Mouse (Mus musculus): ENCODE measurements at regions not wholly inside any gene's neighbourhood (a gene's known extent, or its start where the extent isn't known, plus 50 kb on each side); places are given as distances from the start of the nearest gene placed in this dataset.
A peak's percentile ranks its signal among the peaks of the same experiment; 100 is the strongest.

DNA sequence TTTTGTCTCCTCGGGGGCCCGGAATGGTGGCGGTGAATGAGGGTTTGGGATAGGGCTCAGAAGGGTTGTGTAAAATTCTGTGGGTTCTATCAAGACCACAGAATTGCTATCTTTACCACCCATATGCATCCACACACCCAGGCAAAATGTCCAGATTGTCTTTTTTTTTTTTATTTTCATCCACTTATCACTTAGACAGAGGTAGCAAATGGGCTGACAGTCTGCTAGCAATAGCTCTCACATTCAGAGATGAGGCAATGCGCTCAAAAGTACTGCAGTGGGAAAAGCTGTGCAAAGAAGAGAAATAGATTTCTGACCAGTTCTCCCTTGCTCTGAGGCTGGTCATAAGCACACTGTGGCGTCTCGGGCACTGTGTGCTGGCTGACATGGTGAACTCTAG is 154.5 kb downstream of the Dad1 start:
- no peak for DNase-seq (ENCODE audit: low spot score)

DNA sequence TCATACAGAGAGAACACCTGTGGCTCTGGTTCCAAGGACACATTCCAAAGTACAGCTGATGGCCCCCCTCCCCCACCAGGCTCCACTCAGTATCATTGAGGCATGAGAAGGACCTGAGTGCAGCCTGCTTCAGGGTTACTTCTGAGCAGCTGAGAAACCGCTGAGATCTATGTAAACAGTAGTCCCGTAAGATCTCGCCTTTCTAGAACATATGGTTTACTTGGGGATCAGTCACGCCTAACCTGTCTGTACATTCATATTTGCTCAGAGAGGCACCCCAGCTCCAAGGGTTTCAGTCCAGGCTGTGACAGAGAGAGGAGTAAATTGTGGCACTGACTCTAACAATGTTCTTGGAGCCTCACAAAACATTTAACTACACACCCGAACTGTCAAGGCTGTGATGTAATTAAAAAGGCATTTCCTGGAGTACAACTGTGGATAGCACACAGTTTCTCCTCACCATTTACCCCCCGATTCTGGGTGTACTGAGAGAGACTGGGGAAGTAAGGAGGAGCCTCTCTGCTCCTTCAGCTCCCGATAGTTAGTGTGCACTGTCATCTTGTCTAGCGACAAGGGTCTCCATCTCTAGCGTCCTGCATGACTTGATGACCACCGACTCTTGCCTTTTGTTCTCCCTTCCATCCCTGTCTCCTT is 155.7 kb downstream of the Dad1 start:
- no peak for DNase-seq (ENCODE audit: low spot score)

DNA sequence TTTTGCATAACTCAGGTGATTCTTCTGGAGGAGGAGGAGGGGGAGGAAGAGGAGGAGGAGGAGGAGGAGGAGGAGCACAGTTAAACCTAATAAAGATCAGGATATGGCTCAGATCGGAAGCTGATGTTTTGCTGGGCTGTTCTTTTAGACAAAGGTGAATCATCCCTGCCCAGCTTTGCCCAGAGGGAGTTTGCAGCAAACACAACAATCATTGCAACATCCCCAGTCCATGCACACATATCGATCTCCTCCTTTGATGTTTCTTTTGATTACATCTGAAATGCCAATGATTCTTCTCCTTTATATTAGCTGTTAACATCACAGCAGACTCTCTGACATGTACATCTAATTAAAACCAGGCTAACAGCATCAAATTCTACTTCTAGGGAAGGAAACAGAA is 156.9 kb downstream of the Dad1 start:
- no peak for DNase-seq (ENCODE audit: low spot score)

GRCm38 (mm10) chr14:54092444-54092843 is 161.5 kb downstream of the Dad1 start:
- DNase-seq (ENCODE audit: low spot score), result no peak

GRCm38 (mm10) chr14:54086660-54087059 is 167.2 kb downstream of the Dad1 start:
- DNase-seq (ENCODE audit: low spot score), result no peak

- no peak for DNase-seq (ENCODE audit: low spot score)
Observed at GRCm38 (mm10) chr14:54074659-54075058, 179.2 kb downstream of the Dad1 start.

DNA sequence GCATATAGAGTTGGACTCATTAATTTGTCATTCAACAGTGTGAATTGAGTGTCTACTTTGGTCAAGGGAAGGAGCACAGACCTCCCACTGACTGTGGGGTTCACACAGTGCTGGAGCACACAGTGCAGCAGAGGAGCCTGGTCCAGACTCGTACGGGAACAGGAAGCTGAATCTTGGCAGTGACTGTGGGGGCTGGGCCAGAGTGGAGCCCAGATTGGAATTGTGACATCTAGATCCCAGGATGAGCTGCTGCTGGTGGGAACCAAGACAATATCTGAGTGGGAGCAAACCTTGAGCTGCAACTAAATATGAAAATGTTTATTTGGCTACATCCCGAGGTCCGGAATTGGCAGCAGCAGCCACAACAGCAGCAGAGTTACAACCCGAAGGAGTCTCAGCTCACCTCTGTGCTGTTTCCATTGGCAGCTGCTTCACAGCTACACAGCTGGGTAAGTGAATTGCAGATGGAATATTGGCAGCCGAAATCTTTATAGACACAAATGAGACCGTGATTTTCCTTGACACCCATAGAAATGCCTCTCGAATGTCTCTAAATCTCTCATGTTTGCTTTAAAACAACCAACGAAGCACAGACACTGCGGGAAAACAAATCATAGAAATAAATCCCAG is 181.5 kb downstream of the Dad1 start:
- DNase-seq (ENCODE audit: low spot score), result no peak

DNA sequence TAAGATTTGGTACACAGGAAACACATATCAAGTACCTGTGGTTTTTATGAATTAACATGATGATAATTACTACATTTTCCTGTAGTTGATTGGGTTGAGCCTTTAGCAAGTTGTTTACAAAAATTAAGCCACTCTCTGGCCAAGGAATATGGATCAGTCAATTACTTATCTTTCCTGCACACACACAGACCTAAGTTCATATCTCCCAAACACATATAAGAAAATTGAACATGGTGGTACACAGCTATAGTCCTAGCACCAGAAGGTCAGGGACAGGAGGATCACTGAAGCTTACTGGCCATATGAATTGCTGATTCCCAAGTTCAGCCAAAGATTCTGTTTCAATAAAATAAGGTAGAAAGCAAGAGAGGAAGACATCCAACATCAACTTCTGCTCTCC is 183.7 kb downstream of the Dad1 start:
- no peak for DNase-seq (ENCODE audit: low spot score)

DNA sequence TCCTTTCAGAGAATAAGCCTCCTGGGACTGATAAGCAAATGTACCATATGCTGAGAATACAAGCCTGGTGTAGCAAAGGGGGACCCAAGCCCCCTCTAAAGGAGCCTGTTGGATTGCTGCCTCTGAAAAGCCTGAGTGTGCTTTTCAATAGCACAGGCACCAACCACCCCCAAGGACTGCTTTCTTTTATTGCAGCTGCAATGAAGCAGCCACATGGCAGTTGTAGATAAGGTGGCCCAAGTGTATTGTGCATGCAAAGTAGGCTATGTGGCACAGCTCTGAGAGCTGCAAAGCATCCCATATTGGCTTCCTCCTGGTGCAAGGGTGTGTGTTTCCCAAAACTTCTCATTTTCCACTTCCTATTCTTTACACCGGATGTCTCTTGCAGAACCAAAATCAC is 185.2 kb downstream of the Dad1 start:
- no peak for DNase-seq (ENCODE audit: low spot score)

DNA sequence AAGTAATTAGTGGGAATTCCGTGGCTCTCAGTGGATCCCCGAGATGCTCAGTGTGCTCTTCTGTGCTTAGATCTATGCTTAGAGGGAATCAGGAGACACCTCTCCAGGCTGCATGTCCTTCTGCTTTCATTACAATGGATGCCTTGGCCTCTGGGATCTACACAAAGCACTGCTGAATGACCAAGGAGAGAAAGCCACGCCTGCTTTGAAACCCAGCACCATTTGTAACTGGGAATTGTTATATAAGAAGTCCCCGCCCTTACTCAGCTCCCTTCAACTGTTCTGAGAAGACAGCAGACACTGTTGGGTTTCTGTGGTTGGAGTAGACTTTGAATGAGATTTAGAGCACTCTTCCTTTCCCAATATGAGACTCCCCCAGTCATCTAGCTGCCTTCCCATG is 188.4 kb downstream of the Dad1 start:
- DNase-seq (ENCODE audit: low spot score), result no peak

GRCm38 (mm10) chr14:54064541-54065402 is 189.1 kb downstream of the Dad1 start:
- no peak for DNase-seq (ENCODE audit: low spot score)

DNA sequence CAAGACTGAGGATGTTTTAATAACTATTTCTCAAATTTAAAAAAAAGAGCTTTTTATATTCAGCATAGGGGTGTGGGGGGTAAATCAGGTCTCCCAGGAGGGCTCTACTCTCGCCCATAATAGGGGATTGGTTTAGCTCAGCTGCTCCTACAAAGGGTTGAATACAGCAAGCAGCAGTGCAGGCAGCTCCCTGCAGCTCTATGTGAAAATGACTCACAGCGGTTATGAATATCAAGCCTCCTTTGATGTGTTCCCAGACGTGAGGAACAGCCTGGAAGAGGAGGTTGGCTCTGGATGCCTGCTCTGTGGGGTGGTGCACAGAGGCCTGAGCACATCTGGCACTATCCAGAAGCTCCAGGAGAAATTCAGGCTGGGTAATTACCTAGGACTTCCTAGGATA is 192.3 kb downstream of the Dad1 start:
- no peak for DNase-seq (ENCODE audit: low spot score)

GRCm38 (mm10) chr14:54059776-54060175 is 194.1 kb downstream of the Dad1 start:
- peak; percentile 80 for DNase-seq (ENCODE audit: low spot score)

DNA sequence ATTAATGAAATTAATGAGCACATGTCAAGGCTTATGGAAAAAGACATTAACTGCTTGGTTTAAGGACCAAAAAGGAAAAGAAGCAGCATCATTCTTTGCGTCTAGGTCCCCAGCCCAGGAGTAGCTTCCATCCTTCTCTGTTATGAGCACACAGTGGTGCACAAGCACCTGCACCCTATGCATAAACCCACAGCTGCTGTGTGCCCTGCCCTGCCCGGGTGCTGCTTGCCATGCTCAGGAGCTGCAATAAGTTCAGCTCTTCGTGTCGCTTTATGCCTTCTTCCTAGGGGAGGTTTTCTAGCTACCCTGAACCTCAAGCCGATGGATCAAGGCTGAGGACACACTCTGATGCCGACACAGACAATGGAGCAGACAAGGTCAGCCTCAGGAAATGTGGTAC is 194.8 kb downstream of the Dad1 start:
- peak; percentile 63 for DNase-seq (ENCODE audit: low spot score)

- DNase-seq (ENCODE audit: low spot score), result no peak
Observed at GRCm38 (mm10) chr14:54056691-54057090, 197.2 kb downstream of the Dad1 start.

- no peak for DNase-seq (ENCODE audit: low spot score)
Observed at GRCm38 (mm10) chr14:54055390-54055789, 198.5 kb downstream of the Dad1 start.

DNA sequence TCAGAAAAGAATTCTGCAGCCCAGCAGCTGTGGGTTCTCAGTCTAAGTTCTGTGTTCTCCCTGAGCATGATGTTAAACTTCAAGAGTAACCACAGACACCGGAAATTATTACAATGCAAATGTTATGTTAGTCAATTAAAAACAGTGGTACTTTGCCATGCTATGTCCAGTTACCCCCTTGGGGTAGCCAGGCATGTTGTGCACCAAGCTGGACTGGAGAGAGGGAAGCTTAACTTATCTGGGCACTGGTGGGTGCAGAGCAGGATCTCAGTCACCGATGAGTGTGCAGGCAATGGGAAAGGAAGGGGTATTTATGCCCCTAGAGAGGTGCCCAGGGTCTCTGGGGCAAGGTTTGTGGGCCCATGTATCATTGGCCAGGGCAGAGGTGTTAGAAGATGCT is 211.6 kb downstream of the Dad1 start:
- no peak for DNase-seq (ENCODE audit: low spot score)

DNA sequence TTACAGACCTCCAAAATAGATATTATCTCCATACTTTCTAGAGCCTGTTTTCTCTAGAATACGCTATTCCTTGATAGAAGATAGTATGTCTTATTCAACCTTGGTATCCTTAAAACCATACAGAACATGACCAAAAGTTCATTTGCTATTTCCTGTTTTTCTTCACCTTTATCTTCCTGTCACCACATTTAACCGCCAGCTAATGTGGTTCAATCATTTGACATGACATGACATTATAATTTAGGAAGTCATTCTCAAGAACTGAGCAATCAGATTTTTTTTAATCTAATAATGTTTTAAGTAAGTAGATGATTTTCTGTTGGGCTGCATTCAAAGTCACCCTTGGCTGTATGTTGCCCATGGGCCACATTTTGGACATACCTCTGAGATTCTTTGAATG is 213.3 kb downstream of the Dad1 start:
- DNase-seq (ENCODE audit: low spot score), result no peak

GRCm38 (mm10) chr14:54034516-54034915 is 219.4 kb downstream of the Dad1 start:
- no peak for DNase-seq (ENCODE audit: low spot score)

GRCm38 (mm10) chr14:54023552-54023951 is 230.4 kb downstream of the Dad1 start:
- DNase-seq (ENCODE audit: low spot score), result no peak

GRCm38 (mm10) chr14:54021443-54021842 is 232.5 kb downstream of the Dad1 start:
- DNase-seq (ENCODE audit: low spot score), result no peak

GRCm38 (mm10) chr14:54014628-54015027 is 239.3 kb downstream of the Dad1 start:
- no peak for DNase-seq (ENCODE audit: low spot score)

DNA sequence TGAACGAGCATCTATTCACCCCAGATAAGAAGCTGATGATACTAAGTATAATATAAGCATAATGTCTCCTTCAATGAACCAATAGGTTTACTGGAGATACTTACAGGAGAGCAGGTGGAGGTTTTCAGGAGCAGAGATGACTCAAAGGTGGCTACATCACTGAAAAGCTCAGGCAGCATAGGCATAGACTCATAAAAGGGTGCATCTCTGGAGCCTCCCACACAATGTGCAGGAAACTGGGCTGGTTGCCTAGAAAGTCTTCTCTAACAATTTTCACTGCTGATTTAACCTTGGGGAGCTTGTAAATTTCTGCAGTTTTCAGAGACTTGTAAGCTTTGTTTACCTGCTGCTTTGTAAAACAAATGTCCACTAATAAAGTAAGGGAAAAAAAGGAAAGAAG is 251.8 kb downstream of the Dad1 start:
- no peak for DNase-seq (ENCODE audit: low spot score)

Measured in thymus, postnatal 0 days (tissue).